Mouse (Mus musculus) lung, embryonic 16.5 days (tissue): Measurements from ENCODE around the gene Tbx10. TPM values are rescaled to one million over a fixed set of nuclear protein-coding genes. Genes with fewer than 3 reads are reported as not detected.

Experiments
- ATAC-seq: fragments of 200-750 bp; cut with Nextera tagmentation; 2 replicates; pipeline ENCODE4 v1.8.0; 2017; ENCODE audit warnings: low read depth, mild to moderate bottlenecking, moderate library complexity
- H3K27ac ChIP-seq: fragments of 300-500 bp; sonication (generic); 2 replicates; pipeline ENCODE4 v1.5.1; 2014; ENCODE audit warnings: mild to moderate bottlenecking, control low read depth, low read length
- H3K27me3 ChIP-seq: fragments of 300-500 bp; sonication (generic); 2 replicates; pipeline ENCODE4 v1.6.1; 2014; ENCODE audit warnings: low read depth, low read length, mixed read lengths; ENCODE audit not compliant: control insufficient read depth, insufficient read depth
- H3K36me3 ChIP-seq: fragments of 300-500 bp; sonication (generic); 2 replicates; pipeline ENCODE4 v1.6.1; 2014; ENCODE audit warnings: low read length; ENCODE audit not compliant: control insufficient read depth, insufficient read depth
- H3K4me1 ChIP-seq: fragments of 300-500 bp; sonication (generic); replicated peaks from 2 replicates; pipeline ENCODE4 v1.6.1; 2014; ENCODE audit warnings: low read length, mixed read lengths; ENCODE audit not compliant: control insufficient read depth, insufficient read depth
- H3K4me2 ChIP-seq: fragments of 300-500 bp; sonication (generic); 2 replicates; pipeline ENCODE4 v1.6.1; 2014; ENCODE audit warnings: low read depth, low read length, control low read depth
- H3K4me3 ChIP-seq: fragments of 300-500 bp; sonication (generic); 2 replicates; pipeline ENCODE4 v1.5.1; 2014; ENCODE audit warnings: mild to moderate bottlenecking, low read length, control low read depth
- H3K9ac ChIP-seq: fragments of 300-500 bp; sonication (generic); 2 replicates; pipeline ENCODE4 v1.6.1; 2014; ENCODE audit warnings: low read length, control low read depth
- H3K9me3 ChIP-seq: fragments of 300-500 bp; sonication (generic); 2 replicates; pipeline ENCODE4 v1.6.1; 2016; ENCODE audit warnings: low read length; ENCODE audit not compliant: control insufficient read depth
- WGBS: fragments of 180-500 bp; shearing (Covaris S2); extraction: QIAGEN DNeasy Blood & Tissue Kit; methylation state at CpG from one replicate; pipeline ENCODE4 v1.1.7; 2014; 5-methylcytosine and 5-hydroxymethylcytosine counted together
- polyA plus RNA-seq: library from polyadenylated mRNA; unstranded; fragments of >200 nt; fragmentation: Nextera tagmentation; extraction: Ambion mirVana; gene quantifications from 2 replicates; pipeline ENCODE4 v1.2.1, GENCODE M21; 2015

Tbx10 gene
- polyA plus RNA-seq, 1 experiment from 2014 or later: 0.11 TPM

DNA sequence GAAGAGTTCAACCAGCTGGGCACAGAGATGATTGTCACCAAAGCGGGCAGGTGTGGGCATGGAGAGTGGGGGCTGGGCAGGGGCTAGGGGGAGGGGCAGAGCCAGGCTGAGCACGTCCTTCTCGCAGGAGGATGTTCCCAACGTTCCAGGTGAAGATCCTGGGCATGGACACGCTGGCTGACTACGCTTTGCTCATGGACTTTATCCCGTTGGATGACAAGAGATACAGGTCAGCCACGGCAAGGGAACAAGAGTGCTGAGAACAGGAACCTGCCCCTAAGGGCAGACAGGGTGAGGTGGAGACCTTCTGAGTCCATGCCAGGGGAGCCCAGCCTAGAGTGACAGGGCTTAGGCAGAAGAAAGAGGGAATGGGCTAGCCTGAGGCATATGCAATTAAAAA is 4.2 kb downstream of the Tbx10 start:
- Histone ChIP-seq H3K4me2 (no peak overlapping the region), H3K27ac (no peak overlapping the region), H3K4me3 (no peak overlapping the region), H3K4me1 (peaks cover 17% of the 10 kb centered on the region), H3K9ac (no peak overlapping the region), H3K27me3 (no peaks in the 10 kb centered on the region), H3K9me3 (no peaks in the 10 kb centered on the region), H3K36me3 (no peaks in the 10 kb centered on the region)
- ATAC-seq: no peak
- 74% methylated on average over 8 of the region's 8 CpGs for whole genome bisulfite sequencing

- Histone ChIP-seq H3K27ac (no peak overlapping the region), H3K27me3 (no peaks in the 10 kb centered on the region), H3K9ac (no peak overlapping the region), H3K4me3 (no peak overlapping the region), H3K4me1 (peaks cover 17% of the 10 kb centered on the region), H3K9me3 (no peaks in the 10 kb centered on the region), H3K36me3 (no peaks in the 10 kb centered on the region), H3K4me2 (no peak overlapping the region)
- WGBS: 44% methylated on average over 8 of the region's 8 CpGs
- ATAC-seq: no peak
Observed at GRCm38 (mm10) chr19:3997231-3997630, 4.7 kb downstream of the Tbx10 start.

GRCm38 (mm10) chr19:3998335-3998734 is 5.8 kb downstream of the Tbx10 start:
- peaks cover 17% of the 10 kb centered on the region for H3K4me1 ChIP-seq
- H3K9ac ChIP-seq: no peak overlapping the region
- H3K36me3 ChIP-seq: no peaks in the 10 kb centered on the region
- H3K4me2 ChIP-seq: no peak overlapping the region
- H3K27ac ChIP-seq: no peak overlapping the region
- H3K9me3 ChIP-seq: no peaks in the 10 kb centered on the region
- no peak overlapping the region for H3K4me3 ChIP-seq
- WGBS: 62% methylated on average over 8 of the region's 8 CpGs
- ATAC-seq: no peak
- H3K27me3 ChIP-seq: no peaks in the 10 kb centered on the region

- no peak for ATAC-seq
- H3K36me3 ChIP-seq: no peaks in the 10 kb centered on the region
- peaks cover 17% of the 10 kb centered on the region for H3K4me1 ChIP-seq
- 78% methylated on average over 9 of the region's 9 CpGs for WGBS
- H3K9ac ChIP-seq: peak overlapping the region; percentile 82
- no peaks in the 10 kb centered on the region for H3K9me3 ChIP-seq
- H3K4me2 ChIP-seq: peak overlapping the region; percentile 84
- H3K27ac ChIP-seq: no peak overlapping the region
- no peaks in the 10 kb centered on the region for H3K27me3 ChIP-seq
- peak overlapping the region; percentile 78 for H3K4me3 ChIP-seq
Observed at GRCm38 (mm10) chr19:3999121-3999730, 6.7 kb downstream of the Tbx10 start.

DNA sequence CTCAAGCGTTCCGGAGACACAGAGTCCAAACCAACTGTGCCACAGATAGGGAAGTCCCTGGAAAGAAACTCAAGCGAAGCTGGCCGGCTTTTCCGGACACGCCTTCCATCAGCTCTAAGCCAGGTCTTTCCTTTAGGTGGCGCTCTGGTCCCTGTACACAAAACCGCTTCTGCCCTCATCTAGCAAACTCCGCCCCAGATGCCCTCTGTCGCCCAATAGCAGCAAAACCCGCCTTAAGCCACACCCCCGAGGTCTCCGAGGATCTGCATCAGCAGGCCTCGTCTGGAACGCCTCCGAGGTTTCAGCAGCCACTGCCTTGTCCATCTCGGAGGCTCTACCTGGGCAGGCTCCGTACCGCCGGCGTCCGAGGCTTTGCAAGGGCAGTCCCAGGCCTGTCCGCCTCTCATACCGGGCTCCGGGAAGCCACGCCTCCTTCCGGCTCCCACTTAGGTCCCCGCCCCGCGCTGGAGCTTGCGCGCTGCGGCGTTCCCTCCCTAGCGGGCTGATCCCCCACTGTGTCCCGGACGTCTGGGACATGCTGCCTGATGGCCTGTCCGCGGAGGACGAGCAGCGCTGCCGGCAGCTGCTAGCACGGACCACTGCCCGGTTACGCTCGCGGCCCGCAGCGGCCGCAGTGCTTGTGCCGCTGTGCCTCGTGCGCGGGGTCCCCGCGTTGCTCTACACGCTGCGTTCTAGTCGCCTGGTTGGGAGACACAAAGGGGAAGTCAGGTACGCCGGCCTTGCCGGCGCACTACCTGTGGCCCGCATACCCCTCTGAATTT is 7.8 kb downstream of the Tbx10 start, which contains the start of the genes Nudt8 and Gm49405:
TSS of gene Nudt8 (plus strand) at position 462 of the 782 bp plus-strand sequence.
TSS of gene Gm49405 (plus strand) at position 508 of the 782 bp plus-strand sequence.
- under 1% methylated on average over 64 of the region's 64 CpGs for WGBS
- H3K27ac ChIP-seq: peak within 1 kb of the TSS; percentile 98
- H3K9me3 ChIP-seq: no peaks in the 10 kb centered on the region
- peak within 1 kb of the TSS; percentile 82 for H3K9ac ChIP-seq
- H3K4me3 ChIP-seq: peak within 1 kb of the TSS; percentile 78
- ATAC-seq: peak; percentile 94
- peak within 1 kb of the TSS; percentile 84 for H3K4me2 ChIP-seq
- peaks cover 17% of the 10 kb centered on the region for H3K4me1 ChIP-seq
- no peaks in the 10 kb centered on the region for H3K27me3 ChIP-seq
- no peaks in the 10 kb centered on the region for H3K36me3 ChIP-seq

DNA sequence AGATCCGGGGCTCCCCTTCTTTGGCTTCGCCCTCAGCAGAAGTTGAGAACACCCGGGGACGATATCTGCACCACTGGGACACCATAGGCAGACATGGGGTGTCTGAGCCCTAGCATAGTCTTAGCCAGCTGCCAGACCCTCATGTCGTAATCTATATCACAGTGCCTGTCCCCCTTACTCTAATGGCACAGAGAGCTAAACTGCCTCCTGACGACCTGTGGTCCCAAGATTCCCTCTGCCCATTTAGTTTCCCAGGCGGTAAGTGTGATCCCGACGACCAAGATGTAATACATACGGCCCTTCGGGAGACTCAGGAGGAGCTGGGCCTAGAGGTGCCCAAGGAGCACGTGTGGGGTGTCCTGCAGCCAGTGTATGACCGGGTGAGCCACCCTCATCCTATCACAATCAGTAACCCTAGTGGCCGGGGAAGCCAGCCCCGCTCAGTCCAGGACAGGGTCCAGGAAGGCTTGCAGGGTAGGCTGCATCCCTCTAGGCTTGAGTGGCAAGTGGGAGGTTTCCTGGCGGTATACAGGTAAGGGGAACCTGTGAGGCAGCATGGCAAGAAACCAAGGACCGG is 8.5 kb downstream of the Tbx10 start:
- Histone ChIP-seq H3K27me3 (no peaks in the 10 kb centered on the region), H3K4me1 (peaks cover 14% of the 10 kb centered on the region), H3K4me2 (peak overlapping the region; percentile 84), H3K36me3 (no peaks in the 10 kb centered on the region), H3K4me3 (peak overlapping the region; percentile 78), H3K9me3 (no peaks in the 10 kb centered on the region), H3K9ac (peak overlapping the region; percentile 82), H3K27ac (peak overlapping the region; percentile 98)
- 13% methylated on average over 17 of the region's 17 CpGs for WGBS
- peak; percentile 6; the same call in 1 of the 2 replicates for ATAC-seq

GRCm38 (mm10) chr19:4001752-4002151 is 9.2 kb downstream of the Tbx10 start:
- WGBS: 71% methylated on average over 5 of the region's 5 CpGs
- H3K4me1 ChIP-seq: peaks cover 14% of the 10 kb centered on the region; the same call in 1 of the 2 replicates
- no peak overlapping the region for H3K4me3 ChIP-seq

GRCm38 (mm10) chr19:4003112-4003511 is 10.6 kb downstream of the Tbx10 start, which contains the start of gene Doc2g:
Gene Doc2g (plus strand): TSS chr19:4003313.
- no peak within 1 kb of the TSS for H3K4me2 ChIP-seq

More at GRCm38 (mm10) chr19:4001752-4002151, 9.2 kb downstream of the Tbx10 start:
- Histone ChIP-seq H3K9me3 (no peaks in the 10 kb centered on the region), H3K27me3 (no peaks in the 10 kb centered on the region), H3K4me2 (no peak overlapping the region), H3K9ac (no peak overlapping the region; the same call in 1 of the 2 replicates), H3K27ac (no peak overlapping the region), H3K36me3 (peaks cover under 1% of the 10 kb centered on the region; the same call in 1 of the 2 replicates)
- no peak for ATAC-seq

DNA sequence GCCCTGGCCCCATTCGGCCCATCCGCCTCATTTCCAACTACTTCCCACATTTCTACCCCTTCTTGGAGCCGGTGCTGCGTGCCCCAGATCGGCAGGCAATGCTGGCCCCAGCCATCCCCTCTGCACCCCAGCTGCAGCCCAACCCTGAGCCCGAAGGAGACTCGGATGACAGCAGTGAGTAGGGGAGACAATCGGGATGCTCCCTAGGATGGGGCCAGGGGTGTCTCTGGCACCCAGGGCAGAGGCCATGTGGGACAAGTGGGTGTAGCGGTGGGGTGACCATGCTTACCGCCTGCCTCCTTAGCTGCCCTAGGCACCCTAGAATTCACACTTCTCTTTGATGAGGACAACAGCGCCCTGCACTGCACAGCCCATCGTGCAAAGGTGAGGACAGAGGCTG is 11.1 kb downstream of the Tbx10 start:
- no peak overlapping the region for H3K27ac ChIP-seq
- no peak overlapping the region for H3K4me3 ChIP-seq
- no peak overlapping the region for H3K9ac ChIP-seq
- peaks cover 17% of the 10 kb centered on the region for H3K36me3 ChIP-seq
- H3K4me2 ChIP-seq: no peak overlapping the region
- WGBS: 63% methylated on average over 12 of the region's 12 CpGs
- peaks cover 14% of the 10 kb centered on the region; the same call in 1 of the 2 replicates for H3K4me1 ChIP-seq
- no peaks in the 10 kb centered on the region for H3K9me3 ChIP-seq
- no peak for ATAC-seq
- no peaks in the 10 kb centered on the region for H3K27me3 ChIP-seq

More at GRCm38 (mm10) chr19:4003112-4003511, 10.6 kb downstream of the Tbx10 start, which contains the start of gene Doc2g:
- Histone ChIP-seq H3K27me3 (no peaks in the 10 kb centered on the region), H3K36me3 (peaks cover 13% of the 10 kb centered on the region), H3K9ac (no peak within 1 kb of the TSS), H3K9me3 (no peaks in the 10 kb centered on the region), H3K27ac (no peak within 1 kb of the TSS), H3K4me3 (no peak within 1 kb of the TSS), H3K4me1 (peaks cover 14% of the 10 kb centered on the region; the same call in 1 of the 2 replicates)
- 61% methylated on average over 1 of the region's 1 CpGs for WGBS
- ATAC-seq: no peak
